Mouse (Mus musculus) neural tube, embryonic 12.5 days (tissue): ENCODE data around the gene Entpd7. TPM values are rescaled to one million over a fixed set of nuclear protein-coding genes. Genes with fewer than 3 reads are reported as not detected.

ENCODE experiments used
- ATAC-seq: fragments of 200-750 bp; cut with Nextera tagmentation; 2 replicates; pipeline ENCODE4 v1.8.0; 2017; ENCODE audit warnings: low read depth, mild to moderate bottlenecking, moderate TSS enrichment, moderate library complexity; ENCODE audit not compliant: low FRiP score
- H3K27ac ChIP-seq: fragments of 300-500 bp; sonication (generic); 2 replicates; pipeline ENCODE4 v1.5.1; 2016
- H3K27me3 ChIP-seq: fragments of 300-500 bp; sonication (generic); replicated peaks from 2 replicates; pipeline ENCODE4 v1.6.1; 2016; ENCODE audit warnings: mild to moderate bottlenecking
- H3K36me3 ChIP-seq: fragments of 300-500 bp; sonication (generic); 2 replicates; pipeline ENCODE4 v1.6.1; 2016; ENCODE audit warnings: mild to moderate bottlenecking
- H3K4me1 ChIP-seq: fragments of 300-500 bp; sonication (generic); 2 replicates; pipeline ENCODE4 v1.6.1; 2016
- H3K4me2 ChIP-seq: fragments of 300-500 bp; sonication (generic); replicated peaks from 2 replicates; pipeline ENCODE4 v1.6.1; 2016; ENCODE audit warnings: mild to moderate bottlenecking
- H3K4me3 ChIP-seq: fragments of 300-500 bp; sonication (generic); 2 replicates; pipeline ENCODE4 v1.5.1; 2016
- H3K9ac ChIP-seq: fragments of 300-500 bp; sonication (generic); 2 replicates; pipeline ENCODE4 v1.6.1; 2016; ENCODE audit warnings: mild to moderate bottlenecking
- H3K9me3 ChIP-seq: fragments of 300-500 bp; sonication (generic); 2 replicates; pipeline ENCODE4 v1.6.1; 2016; ENCODE audit warnings: mild to moderate bottlenecking
- WGBS: fragments of 180-500 bp; shearing (Covaris S2); methylation state at CpG from one replicate; pipeline ENCODE4 v1.1.7; 2016; 5-methylcytosine and 5-hydroxymethylcytosine counted together
- polyA plus RNA-seq: library from polyadenylated mRNA; unstranded; fragments of >200 nt; fragmentation: Nextera tagmentation; extraction: Ambion mirVana; gene quantifications from 2 replicates; pipeline ENCODE4 v1.2.1, GENCODE M21; 2016

The Entpd7 gene
- polyA plus RNA-seq, 1 experiment from 2014 or later, result 12.2 TPM

- H3K4me1 ChIP-seq, result no peaks in the 10 kb centered on the region
- no peak overlapping the region for H3K9ac ChIP-seq
- no peaks in the 10 kb centered on the region for H3K27me3 ChIP-seq
- no peak overlapping the region for H3K27ac ChIP-seq
- no peak overlapping the region for H3K4me2 ChIP-seq
- no peak overlapping the region for H3K4me3 ChIP-seq
- peaks cover 41% of the 10 kb centered on the region for H3K36me3 ChIP-seq
- no peaks in the 10 kb centered on the region for H3K9me3 ChIP-seq
- WGBS, result 93% methylated on average over 7 of the region's 7 CpGs
- ATAC-seq, result no peak
Observed at GRCm38 (mm10) chr19:43708206-43708605, 18.7 kb downstream of the Entpd7 start.

GRCm38 (mm10) chr19:43709317-43709716, 19.8 kb downstream of the Entpd7 start:
- no peaks in the 10 kb centered on the region for H3K4me1 ChIP-seq
- no peak overlapping the region for H3K4me2 ChIP-seq
- 74% methylated on average over 8 of the region's 8 CpGs for WGBS
- H3K4me3 ChIP-seq, result no peak overlapping the region
- ATAC-seq, result no peak
- no peaks in the 10 kb centered on the region for H3K27me3 ChIP-seq
- H3K27ac ChIP-seq, result no peak overlapping the region
- H3K9ac ChIP-seq, result no peak overlapping the region
- H3K9me3 ChIP-seq, result no peaks in the 10 kb centered on the region
- peaks cover 38% of the 10 kb centered on the region for H3K36me3 ChIP-seq

- Histone ChIP-seq H3K27me3 (no peaks in the 10 kb centered on the region), H3K4me1 (no peaks in the 10 kb centered on the region), H3K9me3 (no peaks in the 10 kb centered on the region), H3K36me3 (peaks cover 18% of the 10 kb centered on the region), H3K9ac (no peak overlapping the region), H3K27ac (no peak overlapping the region), H3K4me3 (no peak overlapping the region), H3K4me2 (no peak overlapping the region)
- WGBS, result 60% methylated on average over 22 of the region's 22 CpGs
- ATAC-seq, result no peak
Observed at GRCm38 (mm10) chr19:43711159-43711916, 21.9 kb downstream of the Entpd7 start.

- WGBS, result 82% methylated on average over 5 of the region's 5 CpGs
- no peak for ATAC-seq
Observed at GRCm38 (mm10) chr19:43711971-43712370, 22.5 kb downstream of the Entpd7 start.

GRCm38 (mm10) chr19:43720061-43720460, 30.6 kb downstream of the Entpd7 start:
- H3K27ac ChIP-seq, result no peak overlapping the region
- H3K9me3 ChIP-seq, result no peaks in the 10 kb centered on the region
- H3K36me3 ChIP-seq, result peaks cover 37% of the 10 kb centered on the region
- H3K9ac ChIP-seq, result no peak overlapping the region
- no peaks in the 10 kb centered on the region for H3K4me1 ChIP-seq
- no peak for ATAC-seq
- 97% methylated on average over 11 of the region's 11 CpGs for WGBS
- H3K4me2 ChIP-seq, result no peak overlapping the region
- H3K27me3 ChIP-seq, result no peaks in the 10 kb centered on the region
- H3K4me3 ChIP-seq, result no peak overlapping the region

More at GRCm38 (mm10) chr19:43711971-43712370, 22.5 kb downstream of the Entpd7 start:
- H3K36me3 ChIP-seq, result peaks cover 12% of the 10 kb centered on the region
- H3K27ac ChIP-seq, result no peak overlapping the region
- no peaks in the 10 kb centered on the region for H3K27me3 ChIP-seq
- H3K4me2 ChIP-seq, result no peak overlapping the region
- H3K4me1 ChIP-seq, result no peaks in the 10 kb centered on the region
- H3K4me3 ChIP-seq, result no peak overlapping the region
- H3K9me3 ChIP-seq, result no peaks in the 10 kb centered on the region
- no peak overlapping the region for H3K9ac ChIP-seq

DNA sequence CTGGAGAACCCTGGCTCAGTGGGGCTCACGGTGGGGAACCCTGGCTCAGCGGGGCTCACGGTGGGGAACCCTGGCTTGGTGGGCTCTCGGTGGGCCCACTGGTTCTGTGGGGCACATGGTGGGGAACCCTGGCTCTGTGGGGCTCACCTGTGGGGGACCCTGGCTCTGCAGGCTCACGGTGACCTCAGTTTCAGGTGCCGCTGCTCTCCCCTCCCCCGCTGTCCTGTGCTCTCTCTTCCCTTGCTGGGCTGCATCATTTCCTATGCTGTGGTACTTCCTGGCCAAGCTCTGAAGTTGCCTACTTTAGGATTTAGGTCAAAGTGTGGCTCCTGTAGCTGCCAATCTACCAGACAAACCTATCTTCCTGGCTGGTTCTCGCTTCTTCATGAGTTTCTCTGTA, 33.4 kb downstream of the Entpd7 start:
- Histone ChIP-seq H3K4me1 (no peaks in the 10 kb centered on the region), H3K9ac (no peak overlapping the region), H3K27ac (no peak overlapping the region), H3K27me3 (no peaks in the 10 kb centered on the region), H3K36me3 (peaks cover 57% of the 10 kb centered on the region), H3K9me3 (no peaks in the 10 kb centered on the region), H3K4me2 (no peak overlapping the region), H3K4me3 (no peak overlapping the region)
- WGBS, result 87% methylated on average over 8 of the region's 8 CpGs
- no peak for ATAC-seq

GRCm38 (mm10) chr19:43723501-43723900, 34.0 kb downstream of the Entpd7 start:
- 87% methylated on average over 10 of the region's 10 CpGs for WGBS
- no peak overlapping the region for H3K27ac ChIP-seq
- H3K4me2 ChIP-seq, result no peak overlapping the region
- H3K9ac ChIP-seq, result no peak overlapping the region
- no peaks in the 10 kb centered on the region for H3K27me3 ChIP-seq
- no peaks in the 10 kb centered on the region for H3K4me1 ChIP-seq
- H3K36me3 ChIP-seq, result peaks cover 57% of the 10 kb centered on the region
- no peaks in the 10 kb centered on the region for H3K9me3 ChIP-seq
- no peak overlapping the region for H3K4me3 ChIP-seq
- no peak for ATAC-seq

GRCm38 (mm10) chr19:43724194-43724593, 34.7 kb downstream of the Entpd7 start:
- no peaks in the 10 kb centered on the region for H3K4me1 ChIP-seq
- WGBS, result 96% methylated on average over 20 of the region's 20 CpGs
- no peak overlapping the region for H3K9ac ChIP-seq
- no peaks in the 10 kb centered on the region for H3K27me3 ChIP-seq
- H3K4me3 ChIP-seq, result no peak overlapping the region
- no peak for ATAC-seq
- no peaks in the 10 kb centered on the region for H3K9me3 ChIP-seq
- H3K4me2 ChIP-seq, result no peak overlapping the region
- no peak overlapping the region for H3K27ac ChIP-seq
- peaks cover 55% of the 10 kb centered on the region for H3K36me3 ChIP-seq

DNA sequence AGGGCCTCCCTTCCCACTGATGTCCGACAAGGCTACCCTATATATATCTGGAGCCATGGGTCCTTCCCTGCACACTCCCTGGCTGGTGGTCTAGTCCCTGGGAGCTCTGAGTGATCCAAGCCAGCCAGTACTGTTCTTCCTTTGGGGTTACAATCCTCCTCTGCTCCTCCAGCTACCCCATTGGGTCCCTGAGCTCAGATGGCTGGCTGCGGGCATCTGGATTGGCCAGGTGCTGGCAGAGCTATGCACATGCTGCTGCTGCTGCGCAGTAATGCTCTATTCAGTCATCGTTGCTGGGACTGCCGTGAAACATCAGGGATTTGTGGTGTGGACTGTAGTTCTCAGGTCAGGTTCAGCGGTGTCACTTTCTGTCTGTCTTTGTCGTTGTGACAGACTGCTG, 35.3 kb downstream of the Entpd7 start:
- H3K27ac ChIP-seq, result no peak overlapping the region
- H3K4me2 ChIP-seq, result no peak overlapping the region
- no peaks in the 10 kb centered on the region for H3K9me3 ChIP-seq
- H3K9ac ChIP-seq, result no peak overlapping the region
- no peaks in the 10 kb centered on the region for H3K27me3 ChIP-seq
- H3K36me3 ChIP-seq, result peaks cover 55% of the 10 kb centered on the region
- H3K4me1 ChIP-seq, result no peaks in the 10 kb centered on the region; the same call in 1 of the 2 replicates
- no peak for ATAC-seq
- WGBS, result 85% methylated on average over 7 of the region's 7 CpGs
- no peak overlapping the region for H3K4me3 ChIP-seq

- 80% methylated on average over 15 of the region's 15 CpGs for WGBS
- peaks cover 48% of the 10 kb centered on the region for H3K36me3 ChIP-seq
Observed at GRCm38 (mm10) chr19:43726510-43727146, 37.2 kb downstream of the Entpd7 start.

DNA sequence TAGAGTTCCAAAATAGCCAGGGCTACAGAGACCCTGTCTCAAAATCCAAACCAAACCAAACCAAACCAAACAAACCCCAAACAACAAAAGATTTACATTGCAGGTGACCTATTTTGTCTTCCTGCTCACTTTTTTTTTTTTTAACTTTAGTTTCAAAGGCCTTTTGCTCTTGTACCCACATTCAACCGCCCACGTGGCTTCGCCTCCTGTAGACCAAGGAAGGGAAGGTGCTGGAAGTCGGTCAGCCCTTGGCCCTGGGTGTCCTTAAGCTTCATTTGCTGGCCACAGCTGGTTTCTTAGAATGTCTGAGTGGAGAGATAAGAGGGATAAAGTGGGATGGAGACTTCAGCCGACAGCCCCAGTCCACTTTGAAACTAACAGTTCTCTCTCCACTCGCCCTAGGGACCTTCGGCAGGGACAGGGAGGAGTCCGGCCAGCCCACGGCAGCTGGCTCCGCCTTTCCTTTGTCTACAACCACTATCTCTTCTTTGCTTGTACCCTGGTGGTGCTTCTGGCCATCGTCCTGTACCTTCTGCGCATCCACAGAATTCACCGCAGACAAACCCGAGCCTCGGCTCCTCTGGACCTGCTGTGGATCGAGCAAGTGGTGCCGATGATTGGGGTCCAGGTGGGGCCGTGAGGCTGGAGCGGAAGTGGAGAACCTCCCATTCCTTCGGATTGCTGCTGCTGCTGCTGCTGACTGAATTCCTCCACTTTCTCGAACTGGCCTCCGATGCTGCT, 40.0 kb downstream of the Entpd7 start:
- no peak overlapping the region for H3K27ac ChIP-seq
- peaks cover 43% of the 10 kb centered on the region for H3K36me3 ChIP-seq
- whole genome bisulfite sequencing, result 50% methylated on average over 22 of the region's 22 CpGs
- peak overlapping the region; percentile 35; the same call in 1 of the 2 replicates for H3K9ac ChIP-seq
- no peak for ATAC-seq
- no peaks in the 10 kb centered on the region for H3K9me3 ChIP-seq
- H3K27me3 ChIP-seq, result no peaks in the 10 kb centered on the region
- H3K4me3 ChIP-seq, result peak overlapping the region; percentile 16; the same call in 1 of the 2 replicates
- H3K4me1 ChIP-seq, result no peaks in the 10 kb centered on the region; the same call in 1 of the 2 replicates
- H3K4me2 ChIP-seq, result peak overlapping the region; percentile 43

More at GRCm38 (mm10) chr19:43726510-43727146, 37.2 kb downstream of the Entpd7 start:
- H3K9ac ChIP-seq, result no peak overlapping the region
- no peak for ATAC-seq
- no peak overlapping the region for H3K4me3 ChIP-seq
- no peak overlapping the region for H3K27ac ChIP-seq
- H3K27me3 ChIP-seq, result no peaks in the 10 kb centered on the region
- H3K4me2 ChIP-seq, result no peak overlapping the region
- no peaks in the 10 kb centered on the region; the same call in 1 of the 2 replicates for H3K4me1 ChIP-seq
- H3K9me3 ChIP-seq, result no peaks in the 10 kb centered on the region

GRCm38 (mm10) chr19:43730037-43730428, 40.6 kb downstream of the Entpd7 start:
- ATAC-seq, result no peak
- no peaks in the 10 kb centered on the region; the same call in 1 of the 2 replicates for H3K4me1 ChIP-seq
- no peaks in the 10 kb centered on the region for H3K27me3 ChIP-seq
- H3K9ac ChIP-seq, result peak overlapping the region; percentile 35; the same call in 1 of the 2 replicates
- 38% methylated on average over 8 of the region's 8 CpGs for WGBS
- H3K36me3 ChIP-seq, result peaks cover 43% of the 10 kb centered on the region
- H3K4me2 ChIP-seq, result peak overlapping the region; percentile 43
- no peaks in the 10 kb centered on the region for H3K9me3 ChIP-seq
- no peak overlapping the region for H3K27ac ChIP-seq
- H3K4me3 ChIP-seq, result peak overlapping the region; percentile 16; the same call in 1 of the 2 replicates
